Mouse (Mus musculus) limb, embryonic 13.5 days (tissue): ENCODE measurements around the gene Arhgef28. TPM values are rescaled to one million over a fixed set of nuclear protein-coding genes. Genes with fewer than 3 reads are reported as not detected.

ENCODE experiments used
- ATAC-seq: fragments of 200-750 bp; cut with Nextera tagmentation; 2 replicates; pipeline ENCODE4 v1.8.0; 2017; ENCODE audit warnings: low read depth, moderate number of reproducible peaks, moderate TSS enrichment; ENCODE audit not compliant: low FRiP score
- H3K27ac ChIP-seq: fragments of 300-500 bp; sonication (generic); 2 replicates; pipeline ENCODE4 v1.5.1; 2015; ENCODE audit warnings: inconsistent platforms, mild to moderate bottlenecking, moderate library complexity
- H3K27me3 ChIP-seq: fragments of 300-500 bp; sonication (generic); 2 replicates; pipeline ENCODE4 v1.6.1; 2015; ENCODE audit warnings: mild to moderate bottlenecking, inconsistent platforms
- H3K36me3 ChIP-seq: fragments of 300-500 bp; sonication (generic); 2 replicates; pipeline ENCODE4 v1.6.1; 2015; ENCODE audit warnings: inconsistent platforms, mild to moderate bottlenecking, moderate library complexity
- H3K4me1 ChIP-seq: fragments of 300-500 bp; sonication (generic); 2 replicates; pipeline ENCODE4 v1.6.1; 2015; ENCODE audit warnings: inconsistent platforms
- H3K4me2 ChIP-seq: fragments of 300-500 bp; sonication (generic); replicated peaks from 2 replicates; pipeline ENCODE4 v1.6.1; 2015; ENCODE audit warnings: inconsistent platforms, mild to moderate bottlenecking, moderate library complexity
- H3K4me3 ChIP-seq: fragments of 300-500 bp; sonication (generic); 2 replicates; pipeline ENCODE4 v1.5.1; 2015; ENCODE audit warnings: moderate library complexity, mild to moderate bottlenecking, inconsistent platforms
- H3K9ac ChIP-seq: fragments of 300-500 bp; sonication (generic); 2 replicates; pipeline ENCODE4 v1.6.1; 2015; ENCODE audit warnings: mild to moderate bottlenecking, inconsistent platforms
- H3K9me3 ChIP-seq: fragments of 300-500 bp; sonication (generic); 2 replicates; pipeline ENCODE4 v1.6.1; 2016; ENCODE audit warnings: inconsistent platforms
- WGBS: fragments of 180-500 bp; shearing (Covaris S2); methylation state at CpG from one replicate; pipeline ENCODE4 v1.1.7; 2015; 5-methylcytosine and 5-hydroxymethylcytosine counted together
- polyA plus RNA-seq: library from polyadenylated mRNA; unstranded; fragments of >200 nt; fragmentation: Nextera tagmentation; extraction: Ambion mirVana; gene quantifications from 2 replicates; pipeline ENCODE4 v1.2.1, GENCODE M21; 2015

The Arhgef28 gene
- polyA plus RNA-seq, 1 experiment from 2014 or later: 26.2 TPM

- Histone ChIP-seq H3K4me1 (peaks cover 14% of the 10 kb centered on the region), H3K4me2 (no peak overlapping the region), H3K9ac (no peak overlapping the region), H3K36me3 (no peaks in the 10 kb centered on the region), H3K27ac (peak overlapping the region; percentile 28; the same call in 1 of the 2 replicates), H3K9me3 (no peaks in the 10 kb centered on the region), H3K4me3 (no peak overlapping the region), H3K27me3 (no peaks in the 10 kb centered on the region)
- 88% methylated on average over 5 of the region's 5 CpGs for WGBS
- no peak for ATAC-seq
Observed at GRCm38 (mm10) chr13:98002598-98002997, 203.6 kb downstream of the Arhgef28 start.

GRCm38 (mm10) chr13:98002121-98002520 lies 204.1 kb downstream of the Arhgef28 start:
- no peak for ATAC-seq
- no peaks in the 10 kb centered on the region for H3K27me3 ChIP-seq
- H3K36me3 ChIP-seq: no peaks in the 10 kb centered on the region
- H3K9me3 ChIP-seq: no peaks in the 10 kb centered on the region
- no peak overlapping the region for H3K4me2 ChIP-seq
- no peak overlapping the region for H3K4me3 ChIP-seq
- WGBS: 22% methylated on average over 2 of the region's 2 CpGs
- peaks cover 14% of the 10 kb centered on the region for H3K4me1 ChIP-seq
- H3K9ac ChIP-seq: 0 out of 2 replicates have a peak overlapping the region, but pooled peaks have one; percentile 13
- peak overlapping the region; percentile 28; the same call in 1 of the 2 replicates for H3K27ac ChIP-seq

GRCm38 (mm10) chr13:98001719-98002118 lies 204.5 kb downstream of the Arhgef28 start:
- H3K27ac ChIP-seq: no peak overlapping the region
- ATAC-seq: no peak

GRCm38 (mm10) chr13:98000841-98001240 lies 205.4 kb downstream of the Arhgef28 start:
- Histone ChIP-seq H3K27ac (no peak overlapping the region), H3K4me2 (no peak overlapping the region), H3K4me1 (peaks cover 13% of the 10 kb centered on the region), H3K4me3 (no peak overlapping the region), H3K9me3 (no peaks in the 10 kb centered on the region), H3K9ac (no peak overlapping the region), H3K27me3 (no peaks in the 10 kb centered on the region), H3K36me3 (peaks cover under 1% of the 10 kb centered on the region; the same call in 1 of the 2 replicates)
- no peak for ATAC-seq
- WGBS: 89% methylated on average over 9 of the region's 9 CpGs

More at GRCm38 (mm10) chr13:98001719-98002118, 204.5 kb downstream of the Arhgef28 start:
- Histone ChIP-seq H3K4me1 (peaks cover 14% of the 10 kb centered on the region), H3K9ac (0 out of 2 replicates have a peak overlapping the region, but pooled peaks have one; percentile 13), H3K4me2 (no peak overlapping the region), H3K36me3 (no peaks in the 10 kb centered on the region), H3K4me3 (no peak overlapping the region), H3K9me3 (no peaks in the 10 kb centered on the region), H3K27me3 (no peaks in the 10 kb centered on the region)
- WGBS: 80% methylated on average over 11 of the region's 11 CpGs

- ATAC-seq: no peak
- Histone ChIP-seq H3K4me1 (peaks cover 6% of the 10 kb centered on the region), H3K9me3 (no peaks in the 10 kb centered on the region), H3K36me3 (peaks cover 5% of the 10 kb centered on the region), H3K9ac (no peak overlapping the region), H3K4me2 (no peak overlapping the region), H3K27me3 (no peaks in the 10 kb centered on the region), H3K27ac (no peak overlapping the region), H3K4me3 (no peak overlapping the region)
- WGBS: 90% methylated on average over 8 of the region's 8 CpGs
Observed at GRCm38 (mm10) chr13:97999130-97999529, 207.1 kb downstream of the Arhgef28 start.

- Histone ChIP-seq H3K4me1 (peaks cover 6% of the 10 kb centered on the region), H3K27ac (no peak overlapping the region)
- WGBS: 65% methylated on average over 8 of the region's 8 CpGs
Observed at GRCm38 (mm10) chr13:97998570-97998969, 207.7 kb downstream of the Arhgef28 start.

GRCm38 (mm10) chr13:97990939-97991338 lies 215.3 kb downstream of the Arhgef28 start:
- ATAC-seq: no peak
- WGBS: 47% methylated on average over 8 of the region's 8 CpGs
- H3K9ac ChIP-seq: no peak overlapping the region

More at GRCm38 (mm10) chr13:97998570-97998969, 207.7 kb downstream of the Arhgef28 start:
- Histone ChIP-seq H3K4me3 (no peak overlapping the region), H3K36me3 (peaks cover 11% of the 10 kb centered on the region), H3K4me2 (no peak overlapping the region), H3K9me3 (no peaks in the 10 kb centered on the region), H3K27me3 (no peaks in the 10 kb centered on the region), H3K9ac (no peak overlapping the region)
- ATAC-seq: no peak

GRCm38 (mm10) chr13:97988796-97989195 lies 217.4 kb downstream of the Arhgef28 start:
- Histone ChIP-seq H3K27me3 (no peaks in the 10 kb centered on the region), H3K36me3 (peaks cover 14% of the 10 kb centered on the region), H3K9ac (no peak overlapping the region), H3K9me3 (no peaks in the 10 kb centered on the region), H3K27ac (no peak overlapping the region), H3K4me1 (0 out of 2 replicates have a peak, but pooled peaks cover 3% of the 10 kb centered on the region), H3K4me3 (no peak overlapping the region), H3K4me2 (no peak overlapping the region)
- WGBS: 94% methylated on average over 6 of the region's 6 CpGs
- no peak for ATAC-seq

More at GRCm38 (mm10) chr13:97990939-97991338, 215.3 kb downstream of the Arhgef28 start:
- H3K4me2 ChIP-seq: no peak overlapping the region
- no peak overlapping the region for H3K27ac ChIP-seq
- H3K27me3 ChIP-seq: no peaks in the 10 kb centered on the region
- H3K4me1 ChIP-seq: no peaks in the 10 kb centered on the region
- H3K4me3 ChIP-seq: no peak overlapping the region
- H3K36me3 ChIP-seq: peaks cover 19% of the 10 kb centered on the region
- no peaks in the 10 kb centered on the region for H3K9me3 ChIP-seq

GRCm38 (mm10) chr13:97986691-97987090 lies 219.5 kb downstream of the Arhgef28 start:
- no peak overlapping the region for H3K4me2 ChIP-seq
- WGBS: 92% methylated on average over 6 of the region's 6 CpGs
- H3K9me3 ChIP-seq: no peaks in the 10 kb centered on the region
- H3K4me1 ChIP-seq: peaks cover 6% of the 10 kb centered on the region
- no peak overlapping the region for H3K4me3 ChIP-seq
- H3K27ac ChIP-seq: no peak overlapping the region
- no peak for ATAC-seq
- H3K27me3 ChIP-seq: no peaks in the 10 kb centered on the region
- no peak overlapping the region for H3K9ac ChIP-seq
- H3K36me3 ChIP-seq: peaks cover 13% of the 10 kb centered on the region; the same call in 1 of the 2 replicates

GRCm38 (mm10) chr13:97977104-97977503 lies 229.1 kb downstream of the Arhgef28 start:
- H3K9ac ChIP-seq: no peak overlapping the region
- H3K36me3 ChIP-seq: peaks cover 26% of the 10 kb centered on the region
- peaks cover 6% of the 10 kb centered on the region for H3K4me1 ChIP-seq
- H3K9me3 ChIP-seq: no peaks in the 10 kb centered on the region
- H3K4me2 ChIP-seq: no peak overlapping the region
- WGBS: 83% methylated on average over 9 of the region's 9 CpGs
- H3K4me3 ChIP-seq: no peak overlapping the region
- no peaks in the 10 kb centered on the region for H3K27me3 ChIP-seq
- no peak for ATAC-seq
- no peak overlapping the region for H3K27ac ChIP-seq

- H3K9ac ChIP-seq: no peak overlapping the region
- H3K27me3 ChIP-seq: no peaks in the 10 kb centered on the region
- peaks cover 26% of the 10 kb centered on the region for H3K36me3 ChIP-seq
- H3K27ac ChIP-seq: no peak overlapping the region
- WGBS: 88% methylated on average over 2 of the region's 2 CpGs
- H3K9me3 ChIP-seq: no peaks in the 10 kb centered on the region
- H3K4me2 ChIP-seq: no peak overlapping the region
- H3K4me1 ChIP-seq: peaks cover 2% of the 10 kb centered on the region
- ATAC-seq: no peak
- H3K4me3 ChIP-seq: no peak overlapping the region
Observed at GRCm38 (mm10) chr13:97976642-97977041, 229.6 kb downstream of the Arhgef28 start.

GRCm38 (mm10) chr13:97974532-97975194 lies 231.6 kb downstream of the Arhgef28 start:
- Histone ChIP-seq H3K4me3 (no peak overlapping the region), H3K4me1 (no peaks in the 10 kb centered on the region), H3K9ac (no peak overlapping the region), H3K9me3 (no peaks in the 10 kb centered on the region), H3K36me3 (peaks cover 24% of the 10 kb centered on the region), H3K27me3 (no peaks in the 10 kb centered on the region), H3K27ac (no peak overlapping the region), H3K4me2 (no peak overlapping the region)
- no peak for ATAC-seq
- whole genome bisulfite sequencing: 62% methylated on average over 6 of the region's 6 CpGs
